Comparison of ENCODE assay signal across 9 mouse cellular contexts in the genomic region with DNA sequence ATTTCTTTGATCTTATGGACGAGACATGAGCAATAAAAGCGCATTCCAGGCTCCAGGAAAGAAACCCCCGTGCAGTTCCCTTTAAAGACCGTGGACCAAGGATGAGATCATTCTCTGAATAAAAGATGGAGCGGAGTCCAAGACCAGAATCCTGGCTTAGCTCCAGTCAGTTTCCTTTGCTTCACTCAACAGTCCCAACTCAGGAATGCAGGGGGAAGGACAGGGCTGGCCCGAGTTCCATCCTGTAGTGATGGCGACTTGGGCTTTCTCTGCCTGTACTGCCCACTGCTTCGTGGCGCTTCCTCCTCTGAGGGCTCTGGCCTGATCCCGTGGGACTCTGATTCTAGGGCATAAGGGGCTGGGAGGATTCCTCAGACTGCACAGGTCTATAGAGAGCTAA. TPM values are rescaled to one million over a fixed set of nuclear protein-coding genes. Genes with fewer than 3 reads are reported as not detected.
DNase-seq lines count a peak whose midpoint lies in the region; ATAC-seq and TF ChIP-seq lines count a peak whose summit lies in the region.
"Had no signal": no experiment of that assay in that cellular context is flagged by ENCODE, and none has a peak within 500 bp of the region (broad histone marks: within the 10 kb centered on the region; RNA-seq: fewer than 3 reads in every experiment).

No protein-coding gene starts in this region.

- no peak overlapping the region for H3K4me2 ChIP-seq in liver, embryonic 15.5 days
- no peak overlapping the region for H3K4me2 ChIP-seq in liver, embryonic 11.5 days
- H3K4me2 ChIP-seq in embryonic facial prominence, embryonic 15.5 days (replicated peaks), result no peak overlapping the region
- peak overlapping the region; percentile 33 for H3K4me2 ChIP-seq in heart, embryonic 15.5 days
- H3K4me2 ChIP-seq in kidney, postnatal 0 days (ENCODE audit: low read length), result no peak overlapping the region
- H3K4me2 ChIP-seq in myocyte (ENCODE audit: low read depth), result peak overlapping the region; percentile 33

- H3K9ac ChIP-seq in liver, embryonic 15.5 days, result no peak overlapping the region
- no peak overlapping the region for H3K9ac ChIP-seq in liver, embryonic 11.5 days (ENCODE audit: low read depth, low read length)
- H3K9ac ChIP-seq in embryonic facial prominence, embryonic 15.5 days, result no peak overlapping the region
- no peak overlapping the region for H3K9ac ChIP-seq in heart, embryonic 15.5 days
- H3K9ac ChIP-seq in kidney, postnatal 0 days (ENCODE audit: low read depth, low read length), result no peak overlapping the region

- 0 out of 2 replicates have a peak, but pooled peaks have one; percentile 16 for ATAC-seq in liver, embryonic 15.5 days (ENCODE audit: insufficient read depth)
- ATAC-seq in liver, embryonic 11.5 days (replicated peaks; ENCODE audit: low FRiP score), result no peak
- peak; percentile 32; the same call in 1 of the 2 replicates for ATAC-seq in embryonic facial prominence, embryonic 15.5 days (ENCODE audit: insufficient number of reproducible peaks, low FRiP score, low TSS enrichment, low read depth)
- peak; percentile 84 for ATAC-seq in heart, embryonic 15.5 days (replicated peaks; ENCODE audit: insufficient number of reproducible peaks, insufficient read depth, low FRiP score, low read depth)
- 0 out of 2 replicates have a peak, but pooled peaks have one; percentile 5 for ATAC-seq in kidney, postnatal 0 days (replicated peaks; ENCODE audit: low FRiP score, low read depth)

- H3K27ac ChIP-seq in liver, embryonic 15.5 days (replicated peaks), result no peak overlapping the region
- H3K27ac ChIP-seq in liver, embryonic 11.5 days (ENCODE audit: low read depth, low read length), result no peak overlapping the region; the same call in 1 of the 2 replicates
- H3K27ac ChIP-seq in embryonic facial prominence, embryonic 15.5 days (replicated peaks), result peak overlapping the region; percentile 83
- peak overlapping the region; percentile 91 for H3K27ac ChIP-seq in heart, embryonic 15.5 days
- H3K27ac ChIP-seq in kidney, postnatal 0 days, result peak overlapping the region; percentile 60

- H3K79me2 ChIP-seq in myocyte (ENCODE audit: control insufficient read depth, insufficient read depth), result no peaks in the 10 kb centered on the region

- DNase-seq in liver, embryonic 11.5 days (ENCODE audit: low spot score), result no peak
- DNase-seq in kidney, postnatal 0 days (ENCODE audit: low spot score), result peak; percentile 88
- DNase-seq in c-Kit-positive CD71-positive TER-119-positive erythroid progenitor cells, embryonic 14.5 days (ENCODE audit: low spot score), result no peak
- DNase-seq in thymus, postnatal 4 days, result no peak

- H3K36me3 ChIP-seq in liver, embryonic 15.5 days (replicated peaks), result no peaks in the 10 kb centered on the region
- H3K36me3 ChIP-seq in liver, embryonic 11.5 days (ENCODE audit: control insufficient read depth, insufficient read depth, low read length), result no peaks in the 10 kb centered on the region
- no peaks in the 10 kb centered on the region for H3K36me3 ChIP-seq in embryonic facial prominence, embryonic 15.5 days
- H3K36me3 ChIP-seq in heart, embryonic 15.5 days, result no peaks in the 10 kb centered on the region
- H3K36me3 ChIP-seq in kidney, postnatal 0 days (ENCODE audit: insufficient read depth, low read length), result no peaks in the 10 kb centered on the region
- no peaks in the 10 kb centered on the region for H3K36me3 ChIP-seq in myocyte (ENCODE audit: control insufficient read depth, insufficient read depth)

- no peaks in the 10 kb centered on the region for H3K9me3 ChIP-seq in liver, embryonic 15.5 days (replicated peaks)
- no peaks in the 10 kb centered on the region for H3K9me3 ChIP-seq in liver, embryonic 11.5 days (ENCODE audit: control insufficient read depth, low read length)
- no peaks in the 10 kb centered on the region for H3K9me3 ChIP-seq in embryonic facial prominence, embryonic 15.5 days (replicated peaks)
- H3K9me3 ChIP-seq in heart, embryonic 15.5 days (replicated peaks), result no peaks in the 10 kb centered on the region
- H3K9me3 ChIP-seq in kidney, postnatal 0 days (replicated peaks; ENCODE audit: low read length), result no peaks in the 10 kb centered on the region

- no peak overlapping the region for H3K4me3 ChIP-seq in liver, embryonic 15.5 days (replicated peaks)
- no peak overlapping the region for H3K4me3 ChIP-seq in liver, embryonic 11.5 days (ENCODE audit: low read depth, low read length)
- no peak overlapping the region for H3K4me3 ChIP-seq in embryonic facial prominence, embryonic 15.5 days (replicated peaks)
- no peak overlapping the region for H3K4me3 ChIP-seq in heart, embryonic 15.5 days
- H3K4me3 ChIP-seq in kidney, postnatal 0 days (replicated peaks; ENCODE audit: low read depth, low read length), result no peak overlapping the region
- H3K4me3 ChIP-seq in myocyte, result no peak overlapping the region

- H3K4me1 ChIP-seq in liver, embryonic 15.5 days (replicated peaks), result peaks cover 9% of the 10 kb centered on the region; the same call in 1 of the 2 replicates
- H3K4me1 ChIP-seq in liver, embryonic 11.5 days (replicated peaks; ENCODE audit: control insufficient read depth, insufficient read depth, low read length), result peaks cover 3% of the 10 kb centered on the region
- peaks cover 43% of the 10 kb centered on the region for H3K4me1 ChIP-seq in embryonic facial prominence, embryonic 15.5 days
- H3K4me1 ChIP-seq in heart, embryonic 15.5 days (replicated peaks), result peaks cover 76% of the 10 kb centered on the region
- H3K4me1 ChIP-seq in kidney, postnatal 0 days (replicated peaks; ENCODE audit: insufficient read depth, low read length), result peaks cover 32% of the 10 kb centered on the region

- WGBS in liver, embryonic 15.5 days (ENCODE audit: insufficient replicate concordance), result 56% methylated on average over 10 of the region's 10 CpGs
- 62% methylated on average over 10 of the region's 10 CpGs for WGBS in liver, embryonic 11.5 days
- WGBS in embryonic facial prominence, embryonic 15.5 days, result 32% methylated on average over 10 of the region's 10 CpGs
- 13% methylated on average over 10 of the region's 10 CpGs for WGBS in heart, embryonic 15.5 days
- 30% methylated on average over 10 of the region's 10 CpGs for WGBS in kidney, postnatal 0 days

- H3K27me3 ChIP-seq in liver, embryonic 15.5 days, result no peaks in the 10 kb centered on the region
- H3K27me3 ChIP-seq in liver, embryonic 11.5 days (replicated peaks; ENCODE audit: control insufficient read depth, insufficient read depth, low read length), result no peaks in the 10 kb centered on the region
- H3K27me3 ChIP-seq in embryonic facial prominence, embryonic 15.5 days, result no peaks in the 10 kb centered on the region
- no peaks in the 10 kb centered on the region for H3K27me3 ChIP-seq in heart, embryonic 15.5 days
- H3K27me3 ChIP-seq in kidney, postnatal 0 days (ENCODE audit: insufficient read depth, low read length), result no peaks in the 10 kb centered on the region
- no peaks in the 10 kb centered on the region for H3K27me3 ChIP-seq in myocyte (ENCODE audit: control insufficient read depth, insufficient read depth, insufficient read length)

- H3ac ChIP-seq in myocyte (ENCODE audit: control insufficient read depth, insufficient read length), result no peak overlapping the region

- TF ChIP-seq CTCF in kidney, postnatal 0 days (IDR thresholded peaks at IDR 0.05; ENCODE audit: low read depth), result no peak

- no peak for TF ChIP-seq POLR2A in myocyte (IDR thresholded peaks at IDR 0.05; ENCODE audit: insufficient read length, low read depth)

TF ChIP-seq in myocyte, 11 proteins besides CTCF, POLR2A, EP300 and RAD21 (continues in another document):
- TF ChIP-seq SRF (IDR thresholded peaks at IDR 0.05; ENCODE audit: control insufficient read depth, insufficient read length, low read depth) (no peak), REST (IDR thresholded peaks at IDR 0.05; ENCODE audit: insufficient read depth, insufficient read length) (no peak), TCF3 (IDR thresholded peaks at IDR 0.05; ENCODE audit: insufficient read length, low read depth) (no peak), USF1 (IDR thresholded peaks at IDR 0.05; ENCODE audit: low read depth) (no peak), E2F4 (IDR thresholded peaks at IDR 0.05; ENCODE audit: insufficient read depth) (no peak), CEBPB (IDR thresholded peaks at IDR 0.05; ENCODE audit: insufficient read depth, poor library complexity, severe bottlenecking) (no peak)

RNA-seq across cellular contexts. Expression of gene Casq1, which starts 0.7 kb away (rescaled TPM):
- 2.9 and 5.0 TPM in 2 replicates for polyA plus RNA-seq in liver, embryonic 15.5 days (2015; fragmentation: Nextera tagmentation; extraction: Ambion mirVana)
- polyA plus RNA-seq in liver, embryonic 11.5 days (2014; fragmentation: Nextera tagmentation; extraction: Ambion mirVana), result 2.2 and 4.1 TPM in 2 replicates
- 18.9 and 24.6 TPM in 2 replicates for polyA plus RNA-seq in embryonic facial prominence, embryonic 15.5 days (2015; fragmentation: Nextera tagmentation; extraction: Ambion mirVana)
- polyA plus RNA-seq in heart, embryonic 15.5 days (2015; fragmentation: Nextera tagmentation; extraction: Ambion mirVana), result 96.7 and 102 TPM in 2 replicates
- 2.4 and 3.1 TPM in 2 replicates for polyA plus RNA-seq in kidney, postnatal 0 days (2015; fragmentation: Nextera tagmentation; extraction: Ambion mirVana)
- 73.1 TPM for polyA plus RNA-seq in myocyte (2012; fragmentation: generic; extraction: Trizol)

RNA-seq across cellular contexts. Expression of gene Pea15a, which starts 13.8 kb away (rescaled TPM):
- polyA plus RNA-seq in liver, embryonic 15.5 days (2015; fragmentation: Nextera tagmentation; extraction: Ambion mirVana), result 20.2 and 22.3 TPM in 2 replicates
- polyA plus RNA-seq in liver, embryonic 11.5 days (2014; fragmentation: Nextera tagmentation; extraction: Ambion mirVana), result 43.4 and 44.8 TPM in 2 replicates
- 122 and 131 TPM in 2 replicates for polyA plus RNA-seq in embryonic facial prominence, embryonic 15.5 days (2015; fragmentation: Nextera tagmentation; extraction: Ambion mirVana)
- 165 and 179 TPM in 2 replicates for polyA plus RNA-seq in heart, embryonic 15.5 days (2015; fragmentation: Nextera tagmentation; extraction: Ambion mirVana)
- polyA plus RNA-seq in kidney, postnatal 0 days (2015; fragmentation: Nextera tagmentation; extraction: Ambion mirVana), result 91.8 and 103 TPM in 2 replicates
- 120 TPM for polyA plus RNA-seq in myocyte (2012; fragmentation: generic; extraction: Trizol)

RNA-seq across cellular contexts. Expression of gene Atp1a4, which starts 37.8 kb away (rescaled TPM):
- polyA plus RNA-seq in liver, embryonic 15.5 days (2015; fragmentation: Nextera tagmentation; extraction: Ambion mirVana), result 0.02 TPM in 1 of 2 replicates, not detected in the other
- polyA plus RNA-seq in liver, embryonic 11.5 days (2014; fragmentation: Nextera tagmentation; extraction: Ambion mirVana), result not detected in 2 replicates
- polyA plus RNA-seq in embryonic facial prominence, embryonic 15.5 days (2015; fragmentation: Nextera tagmentation; extraction: Ambion mirVana), result not detected in 2 replicates
- polyA plus RNA-seq in heart, embryonic 15.5 days (2015; fragmentation: Nextera tagmentation; extraction: Ambion mirVana), result 0.10 and 0.28 TPM in 2 replicates
- polyA plus RNA-seq in kidney, postnatal 0 days (2015; fragmentation: Nextera tagmentation; extraction: Ambion mirVana), result not detected in 2 replicates
- polyA plus RNA-seq in myocyte (2012; fragmentation: generic; extraction: Trizol), result 0.06 TPM
- polyA plus RNA-seq: frontal cortex, adult 2 months had no signal

RNA-seq across cellular contexts. Expression of gene Igsf8, which starts 41.0 kb away (rescaled TPM):
- 17.9 and 23.1 TPM in 2 replicates for polyA plus RNA-seq in liver, embryonic 15.5 days (2015; fragmentation: Nextera tagmentation; extraction: Ambion mirVana)
- 32.9 and 33.9 TPM in 2 replicates for polyA plus RNA-seq in liver, embryonic 11.5 days (2014; fragmentation: Nextera tagmentation; extraction: Ambion mirVana)
- 71.9 and 73.4 TPM in 2 replicates for polyA plus RNA-seq in embryonic facial prominence, embryonic 15.5 days (2015; fragmentation: Nextera tagmentation; extraction: Ambion mirVana)
- 20.6 and 35.4 TPM in 2 replicates for polyA plus RNA-seq in heart, embryonic 15.5 days (2015; fragmentation: Nextera tagmentation; extraction: Ambion mirVana)
- polyA plus RNA-seq in kidney, postnatal 0 days (2015; fragmentation: Nextera tagmentation; extraction: Ambion mirVana), result 39.0 and 43.0 TPM in 2 replicates
- 79.7 TPM for polyA plus RNA-seq in myocyte (2012; fragmentation: generic; extraction: Trizol)

Comparison
In these comparisons a context has a peak if more than half of its experiments do, and no peak if none do; other contexts are left out.
1. H3K27ac ChIP-seq: peak in embryonic facial prominence, embryonic 15.5 days (single experiment), heart, embryonic 15.5 days (single experiment) and kidney, postnatal 0 days (single experiment); none in liver, embryonic 15.5 days (single experiment) and liver, embryonic 11.5 days (single experiment).
2. H3K4me2 ChIP-seq: peak in heart, embryonic 15.5 days (single experiment) and myocyte (single experiment); none in liver, embryonic 15.5 days (single experiment), liver, embryonic 11.5 days (single experiment), embryonic facial prominence, embryonic 15.5 days (single experiment) and kidney, postnatal 0 days (single experiment).